10 mouse cellular contexts compared by ENCODE assay signal in genomic region chr12:99360958-99361751, GRCm38 (mm10).
DNase-seq lines count a peak whose midpoint lies in the region; ATAC-seq and TF ChIP-seq lines count a peak whose summit lies in the region.
"Had no signal": no experiment of that assay in that cellular context is flagged by ENCODE, and none has a peak within 500 bp of the region (broad histone marks: within the 10 kb centered on the region; RNA-seq: fewer than 3 reads in every experiment).

No protein-coding gene starts in this region.

- H3K4me1 ChIP-seq in kidney, embryonic 15.5 days = peaks cover 23% of the 10 kb centered on the region
- H3K4me1 ChIP-seq in ES-E14 (ENCODE audit: control insufficient read depth in 2 of 2, insufficient read depth in 2 of 2, low read length in 2 of 2, poor library complexity in 1 of 2) = peaks cover 9 to 56% of the 10 kb centered on the region in 2 experiments; a peak in 3 of 4 replicates
- peaks cover 53% of the 10 kb centered on the region for H3K4me1 ChIP-seq in embryonic facial prominence, embryonic 10.5 days
- H3K4me1 ChIP-seq in intestine, embryonic 16.5 days (ENCODE audit: control insufficient read depth, insufficient read depth, low read length) = peaks cover 40% of the 10 kb centered on the region

- no peaks in the 10 kb centered on the region for H3K27me3 ChIP-seq in kidney, embryonic 15.5 days
- no peaks in the 10 kb centered on the region for H3K27me3 ChIP-seq in embryonic facial prominence, embryonic 10.5 days (replicated peaks; ENCODE audit: low read depth, poor library complexity, severe bottlenecking)
- no peaks in the 10 kb centered on the region for H3K27me3 ChIP-seq in intestine, embryonic 16.5 days (replicated peaks; ENCODE audit: control insufficient read depth, insufficient read depth, low read length)
- H3K27me3 ChIP-seq: hindbrain, embryonic 15.5 days had no signal

- DNase-seq in kidney, postnatal 14 days = no peak
- DNase-seq in ES-E14 (ENCODE audit: low read depth, low spot score) = no peak
- DNase-seq in embryonic facial prominence, embryonic 10.5 days (ENCODE audit: low spot score) = no peak
- DNase-seq in left cerebral cortex, adult 8-10 months (ENCODE audit: low spot score in 2 of 2) = no peak
- DNase-seq in cerebellum, adult 11-12 months = no peak
- DNase-seq: thymus, adult 2 months had no signal

- H3K9me3 ChIP-seq in kidney, embryonic 15.5 days (replicated peaks) = no peaks in the 10 kb centered on the region
- H3K9me3 ChIP-seq in ES-E14 (ENCODE audit: control insufficient read depth, insufficient read depth, low read depth, low read length) = no peaks in the 10 kb centered on the region
- H3K9me3 ChIP-seq in embryonic facial prominence, embryonic 10.5 days = no peaks in the 10 kb centered on the region
- no peaks in the 10 kb centered on the region for H3K9me3 ChIP-seq in intestine, embryonic 16.5 days (ENCODE audit: control insufficient read depth, low read length)
- H3K9me3 ChIP-seq: hindbrain, embryonic 15.5 days had no signal

- WGBS in kidney, embryonic 15.5 days = 70% methylated on average over 8 of the region's 8 CpGs
- 72% methylated on average over 8 of the region's 8 CpGs for WGBS in embryonic facial prominence, embryonic 10.5 days
- WGBS in intestine, embryonic 16.5 days = 69% methylated on average over 8 of the region's 8 CpGs

- in situ Hi-C loops in ES-E14 (cut with MboI; ENCODE audit: low sequenced_read_pairs in 2 of 2, unreplicated experiment in 2 of 2) = no loop called here

- ATAC-seq in kidney, embryonic 15.5 days (replicated peaks; ENCODE audit: low FRiP score) = no peak
- peak; percentile 39 for ATAC-seq in intestine, embryonic 16.5 days

- 0 out of 2 replicates have a peak overlapping the region, but pooled peaks have one; percentile 14 for H3K27ac ChIP-seq in kidney, embryonic 15.5 days
- peak overlapping the region; percentile 40 for H3K27ac ChIP-seq in ES-E14 (ENCODE audit: insufficient read depth, low read depth, low read length, poor library complexity, severe bottlenecking)
- peak overlapping the region; percentile 48; the same call in 1 of the 2 replicates for H3K27ac ChIP-seq in embryonic facial prominence, embryonic 10.5 days (replicated peaks)
- peak overlapping the region; percentile 55 for H3K27ac ChIP-seq in intestine, embryonic 16.5 days (ENCODE audit: low read length)
- H3K27ac ChIP-seq: hindbrain, embryonic 15.5 days; liver, embryonic 14.5 days had no signal

- H3K36me3 ChIP-seq in kidney, embryonic 15.5 days = no peaks in the 10 kb centered on the region
- no peaks in the 10 kb centered on the region for H3K36me3 ChIP-seq in ES-E14 (ENCODE audit: control insufficient read depth, insufficient read depth, low read length, poor library complexity, severe bottlenecking)
- H3K36me3 ChIP-seq in embryonic facial prominence, embryonic 10.5 days (replicated peaks) = peaks cover 10% of the 10 kb centered on the region
- no peaks in the 10 kb centered on the region for H3K36me3 ChIP-seq in intestine, embryonic 16.5 days (ENCODE audit: control insufficient read depth, insufficient read depth, low read length)
- H3K36me3 ChIP-seq: hindbrain, embryonic 15.5 days had no signal

- no peak overlapping the region for H3K9ac ChIP-seq in kidney, embryonic 15.5 days
- no peak overlapping the region for H3K9ac ChIP-seq in ES-E14 (ENCODE audit: insufficient read depth, low read depth, low read length, poor library complexity, severe bottlenecking)
- no peak overlapping the region for H3K9ac ChIP-seq in intestine, embryonic 16.5 days (ENCODE audit: low read depth, low read length)
- H3K9ac ChIP-seq: hindbrain, embryonic 15.5 days; liver, embryonic 14.5 days had no signal

- no peak overlapping the region for H3K4me3 ChIP-seq in kidney, embryonic 15.5 days (replicated peaks)
- no peak overlapping the region for H3K4me3 ChIP-seq in ES-E14 (ENCODE audit: insufficient read depth in 1 of 2, low read depth in 1 of 2, low read length in 2 of 2, poor library complexity in 1 of 2, severe bottlenecking in 1 of 2)
- H3K4me3 ChIP-seq in embryonic facial prominence, embryonic 10.5 days = no peak overlapping the region
- no peak overlapping the region for H3K4me3 ChIP-seq in intestine, embryonic 16.5 days (ENCODE audit: low read length)
- H3K4me3 ChIP-seq: hindbrain, embryonic 15.5 days had no signal

- H3K4me2 ChIP-seq in kidney, embryonic 15.5 days = no peak overlapping the region
- H3K4me2 ChIP-seq in intestine, embryonic 16.5 days (ENCODE audit: low read depth, low read length) = no peak overlapping the region
- H3K4me2 ChIP-seq: hindbrain, embryonic 15.5 days had no signal

TF ChIP-seq in ES-E14, 5 proteins besides CTCF, POLR2A, EP300 and RAD21:
- TF ChIP-seq CHD2 (IDR thresholded peaks at IDR 0.05; ENCODE audit: low read depth, low read length) = no peak
- TF ChIP-seq HCFC1 (IDR thresholded peaks at IDR 0.05; ENCODE audit: borderline replicate concordance, insufficient read depth, low read length) = no peak
- TF ChIP-seq ZNF384 (IDR thresholded peaks at IDR 0.05; ENCODE audit: low read depth, low read length) = no peak
- TF ChIP-seq MAFK (IDR thresholded peaks at IDR 0.05; ENCODE audit: insufficient read depth, low read depth, low read length) = no peak
- no peak for TF ChIP-seq ZC3H11A (IDR thresholded peaks at IDR 0.05; ENCODE audit: borderline replicate concordance, low read depth, low read length)
